Mouse (Mus musculus) cerebellum, adult 2 months (tissue): ENCODE results near the gene Pkhd1. TPM values are rescaled to one million over a fixed set of nuclear protein-coding genes. Genes with fewer than 3 reads are reported as not detected.

ENCODE experiments used
- DNase-seq, 2 experiments: peaks; one replicate each; pipeline ENCODE4 v3.0.0; 2021
- H3K27ac ChIP-seq: fragments of 200-500 bp; 2 replicates; pipeline ENCODE4 v1.5.1; 2012; ENCODE audit warnings: low read length, control low read depth, inconsistent platforms; ENCODE audit not compliant: insufficient read depth
- H3K27me3 ChIP-seq: fragments of 200-500 bp; 2 replicates; pipeline ENCODE4 v1.6.1; 2012; ENCODE audit warnings: inconsistent platforms, mild to moderate bottlenecking, low read length, moderate library complexity; ENCODE audit not compliant: control insufficient read depth, insufficient read depth
- H3K4me1 ChIP-seq: fragments of 200-500 bp; 2 replicates; pipeline ENCODE4 v1.6.1; 2011; ENCODE audit warnings: low read length; ENCODE audit not compliant: control insufficient read depth, insufficient read depth
- H3K4me3 ChIP-seq: fragments of 200-500 bp; replicated peaks from 2 replicates; pipeline ENCODE3; 2011; ENCODE audit warnings: mild to moderate bottlenecking, low read depth, low read length, control low read depth; ENCODE audit not compliant: insufficient read depth
- CTCF ChIP-seq: fragments of 200-500 bp; IDR thresholded peaks from 2 replicates; pipeline ENCODE4 v1.5.1; 2011; ENCODE audit warnings: low read depth, mild to moderate bottlenecking, control low read depth, low read length, moderate library complexity, borderline replicate concordance; ENCODE audit not compliant: insufficient read depth
- POLR2A ChIP-seq: fragments of 200-500 bp; IDR thresholded peaks from 2 replicates; pipeline ENCODE4 v1.6.1; 2011; ENCODE audit warnings: low read length, control low read depth, borderline replicate concordance; ENCODE audit not compliant: insufficient read depth
- WGBS: fragments of 180-500 bp; shearing (Covaris S2); methylation state at CpG from one replicate; pipeline ENCODE4 v1.1.7; 2018; 5-methylcytosine and 5-hydroxymethylcytosine counted together
- polyA plus RNA-seq: library from polyadenylated mRNA; depleted of rRNA; stranded (reverse); fragments of >200 nt; gene quantifications from 2 replicates; pipeline ENCODE4 v1.2.3, GENCODE M21; 2012

Pkhd1 gene
- polyA plus RNA-seq, 1 experiment = 0.02 TPM

DNA sequence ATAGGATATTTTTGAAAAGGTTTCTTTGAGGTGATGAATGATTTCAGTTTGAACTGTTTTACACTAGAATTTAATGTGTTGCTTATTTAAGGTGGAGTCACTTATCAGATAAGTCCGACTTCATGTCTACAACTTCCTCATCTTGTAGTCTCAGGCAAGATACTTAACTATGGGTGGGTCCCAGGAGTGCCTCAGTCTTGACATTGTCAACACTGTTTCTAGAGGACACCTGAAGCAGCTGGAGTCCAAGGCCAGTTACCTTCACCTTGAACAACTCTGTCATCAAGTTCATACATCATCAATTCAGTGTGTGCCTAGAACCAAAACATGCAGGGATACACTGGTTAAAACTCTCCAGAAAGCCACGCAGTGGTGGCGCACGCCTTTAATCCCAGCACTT is 5.5 kb upstream of the Pkhd1 start:
- Histone ChIP-seq H3K27ac (no peak overlapping the region), H3K4me1 (no peaks in the 10 kb centered on the region), H3K4me3 (no peak overlapping the region), H3K27me3 (no peaks in the 10 kb centered on the region)
- TF ChIP-seq CTCF (no peak), POLR2A (no peak)
- DNase-seq = no peak
- WGBS = 96% methylated on average over 4 of the region's 4 CpGs

DNA sequence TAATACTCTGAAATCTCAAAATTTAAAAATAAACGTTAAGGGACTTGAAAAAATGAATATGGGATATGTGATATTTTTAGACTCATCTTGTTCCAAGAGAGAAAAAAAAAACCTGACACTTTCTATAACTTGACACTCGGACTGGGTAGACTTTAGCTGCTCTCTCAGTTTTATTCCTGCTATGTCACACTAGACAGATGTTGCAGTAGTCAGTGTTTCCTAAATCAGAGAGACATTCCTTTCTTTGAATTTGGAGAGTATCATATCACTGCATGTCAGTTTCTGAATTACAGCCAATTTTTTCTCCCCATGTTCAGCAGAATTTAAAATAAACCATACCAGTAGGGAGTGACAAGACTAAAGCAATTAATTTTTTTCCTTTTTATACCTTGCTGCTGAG is 2.7 kb upstream of the Pkhd1 start:
- DNase-seq = no peak
- Histone ChIP-seq H3K27ac (no peak overlapping the region), H3K27me3 (no peaks in the 10 kb centered on the region), H3K4me3 (no peak overlapping the region), H3K4me1 (no peaks in the 10 kb centered on the region)
- TF ChIP-seq POLR2A (no peak), CTCF (no peak)
- 55% methylated on average over 2 of the region's 2 CpGs for WGBS

DNA sequence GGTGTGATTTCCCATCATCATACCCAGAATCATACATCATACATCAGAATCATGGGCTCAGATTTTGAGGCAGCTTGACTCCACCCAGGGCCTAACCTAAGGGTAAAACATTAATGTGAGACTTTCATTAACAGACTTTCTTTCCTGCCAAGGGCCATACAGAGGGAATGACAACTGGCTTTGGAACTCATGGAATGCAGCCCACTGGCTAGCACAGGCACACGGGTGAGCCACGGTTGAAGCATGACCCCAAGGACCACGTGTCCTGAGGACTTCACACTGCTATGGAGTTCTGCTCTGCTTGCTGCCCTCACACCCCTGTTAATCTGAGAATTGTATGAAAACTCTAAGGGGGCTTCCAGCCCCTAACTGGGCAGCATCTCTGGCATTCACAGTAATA is 1.5 kb upstream of the Pkhd1 start:
- 46% methylated on average over 3 of the region's 3 CpGs for WGBS
- no peaks in the 10 kb centered on the region for H3K27me3 ChIP-seq
- H3K27ac ChIP-seq = no peak overlapping the region
- no peak overlapping the region for H3K4me3 ChIP-seq
- no peaks in the 10 kb centered on the region for H3K4me1 ChIP-seq
- no peak for DNase-seq
- TF ChIP-seq POLR2A (no peak), CTCF (no peak)

DNA sequence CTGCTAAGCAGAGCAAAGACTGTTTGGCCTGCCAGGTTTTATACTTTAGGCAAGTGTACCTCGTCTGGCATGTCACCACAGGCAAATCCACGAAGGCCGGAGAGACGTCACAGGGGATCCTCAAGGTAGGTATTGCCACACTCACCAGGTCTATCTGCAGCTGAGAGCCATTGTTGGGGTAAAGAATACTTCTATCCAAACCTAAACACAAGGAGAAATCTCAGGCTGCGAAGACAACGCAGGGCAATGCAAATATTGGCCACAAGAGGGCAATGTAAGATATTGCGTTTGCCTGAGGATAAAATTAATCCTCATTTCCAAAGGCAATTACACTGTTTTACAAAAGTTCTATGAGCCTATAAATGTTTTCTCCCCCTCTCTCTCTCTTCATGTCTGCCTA is 5.2 kb downstream of the Pkhd1 start:
- no peaks in the 10 kb centered on the region for H3K4me1 ChIP-seq
- no peaks in the 10 kb centered on the region for H3K27me3 ChIP-seq
- H3K4me3 ChIP-seq = no peak overlapping the region
- WGBS = 32% methylated on average over 7 of the region's 7 CpGs
- H3K27ac ChIP-seq = no peak overlapping the region
- TF ChIP-seq CTCF = peak; percentile 49
- TF ChIP-seq POLR2A = no peak
- DNase-seq = peak; percentile 12 to 22

DNA sequence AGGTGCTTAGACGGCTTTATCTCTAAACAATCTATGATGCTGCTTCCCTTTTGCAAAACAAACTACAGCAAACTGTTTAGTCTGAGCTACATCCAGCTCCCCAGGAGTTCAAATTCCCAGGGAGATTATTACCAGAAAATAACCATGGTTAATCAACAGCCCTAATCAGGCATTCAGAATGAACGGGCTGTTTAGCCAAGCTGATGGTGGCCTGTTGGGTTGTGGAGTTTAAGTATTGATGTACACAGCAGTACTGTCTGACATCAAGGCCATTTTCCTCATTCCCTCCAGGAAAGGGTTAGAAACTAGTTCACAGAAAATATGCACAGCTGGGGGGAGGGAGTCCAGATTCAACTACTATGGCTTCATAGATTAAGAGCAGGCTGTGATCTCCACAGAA is 12.4 kb downstream of the Pkhd1 start:
- Histone ChIP-seq H3K27ac (no peak overlapping the region), H3K27me3 (no peaks in the 10 kb centered on the region), H3K4me1 (no peaks in the 10 kb centered on the region), H3K4me3 (no peak overlapping the region)
- 46% methylated on average over 2 of the region's 2 CpGs for WGBS
- no peak for TF ChIP-seq POLR2A
- TF ChIP-seq CTCF = no peak
- no peak for DNase-seq

DNA sequence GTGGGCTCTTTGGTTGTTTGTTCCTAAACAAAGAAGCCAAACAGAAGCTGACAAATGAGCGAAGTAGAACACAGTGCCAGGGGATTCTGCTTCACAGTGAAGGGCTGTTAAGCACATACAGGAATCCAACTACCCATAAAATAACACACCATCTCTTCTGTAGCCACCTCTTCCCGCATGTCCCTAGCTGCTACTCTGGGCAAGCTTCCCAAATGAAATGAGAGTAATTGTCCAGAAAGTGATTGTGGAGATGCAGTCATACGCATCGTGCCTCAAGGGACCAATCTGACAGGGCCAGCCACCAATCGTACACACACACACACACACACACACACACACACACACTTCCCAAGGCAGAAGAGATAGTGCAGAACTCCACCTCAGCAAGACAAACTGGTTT is 27.4 kb downstream of the Pkhd1 start:
- no peaks in the 10 kb centered on the region for H3K27me3 ChIP-seq
- no peak for DNase-seq
- TF ChIP-seq POLR2A (no peak), CTCF (no peak)
- WGBS = 6% methylated on average over 5 of the region's 5 CpGs
- H3K27ac ChIP-seq = no peak overlapping the region
- H3K4me1 ChIP-seq = no peaks in the 10 kb centered on the region
- no peak overlapping the region for H3K4me3 ChIP-seq

DNA sequence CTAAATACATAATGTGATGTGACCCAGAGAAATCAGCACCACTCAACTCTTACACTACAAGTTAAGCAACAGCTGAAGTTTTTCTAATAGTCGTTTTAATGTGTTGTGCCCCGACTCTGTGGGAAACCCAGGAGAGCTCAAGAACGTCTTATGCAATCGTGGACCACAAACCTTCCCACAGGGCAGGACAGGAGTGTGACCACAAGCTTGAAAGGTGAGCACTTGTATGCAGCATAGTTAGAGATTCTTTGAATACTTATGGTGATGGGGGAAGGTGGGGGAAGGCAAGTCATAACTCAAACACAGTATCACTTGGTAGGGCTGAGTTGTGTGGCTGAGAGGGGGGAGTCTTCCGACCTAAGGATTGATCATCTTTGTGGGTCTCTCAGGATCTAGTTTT is 46.4 kb downstream of the Pkhd1 start:
- DNase-seq = no peak
- H3K4me3 ChIP-seq = no peak overlapping the region
- no peaks in the 10 kb centered on the region for H3K4me1 ChIP-seq
- 84% methylated on average over 5 of the region's 5 CpGs for WGBS
- no peaks in the 10 kb centered on the region for H3K27me3 ChIP-seq
- TF ChIP-seq POLR2A (no peak), CTCF (no peak)
- H3K27ac ChIP-seq = no peak overlapping the region

DNA sequence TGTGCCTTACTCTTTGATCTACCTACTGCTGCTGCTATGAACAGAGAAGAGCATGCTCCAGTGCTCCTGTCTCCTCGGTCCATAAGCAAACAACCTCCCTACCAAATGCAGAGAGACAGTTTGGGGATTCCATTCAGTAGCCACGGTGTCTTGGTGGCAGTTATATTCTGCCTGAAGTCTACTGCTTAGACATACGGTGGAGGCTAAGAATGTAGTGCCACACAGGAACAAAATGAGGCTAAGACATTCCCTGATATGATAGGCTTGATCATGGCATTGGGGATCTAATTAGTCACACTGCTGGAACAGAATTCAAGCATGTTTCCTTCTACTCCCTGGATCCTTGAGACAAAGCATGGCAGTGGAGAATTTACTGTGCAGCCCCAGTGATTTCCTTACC is 48.4 kb downstream of the Pkhd1 start:
- WGBS = 11% methylated on average over 3 of the region's 3 CpGs
- Histone ChIP-seq H3K27me3 (no peaks in the 10 kb centered on the region), H3K4me1 (no peaks in the 10 kb centered on the region), H3K4me3 (no peak overlapping the region), H3K27ac (no peak overlapping the region)
- DNase-seq = no peak
- TF ChIP-seq CTCF (no peak), POLR2A (no peak)

DNA sequence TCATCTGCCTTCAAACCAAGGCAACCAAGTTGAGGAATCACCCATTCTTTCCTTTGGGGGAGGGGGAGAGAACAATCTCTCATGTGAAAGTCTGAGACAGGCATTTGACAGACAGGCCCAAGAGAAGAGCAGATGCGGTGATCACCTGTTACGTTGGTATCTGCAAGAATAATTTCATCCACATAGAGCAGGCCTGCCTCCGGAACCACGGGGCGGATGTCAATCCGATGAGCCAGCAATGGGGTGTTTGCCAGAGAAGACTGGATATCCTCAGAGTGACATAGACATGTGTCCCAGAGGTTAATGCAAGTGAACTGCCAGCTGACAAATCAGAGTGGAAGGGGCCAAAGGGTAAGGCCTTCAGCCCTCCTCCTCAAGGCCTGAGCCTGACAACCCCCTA is 59.4 kb downstream of the Pkhd1 start:
- 80% methylated on average over 6 of the region's 6 CpGs for whole genome bisulfite sequencing
- no peaks in the 10 kb centered on the region for H3K27me3 ChIP-seq
- TF ChIP-seq CTCF (no peak), POLR2A (no peak)
- DNase-seq = no peak
- no peak overlapping the region for H3K4me3 ChIP-seq
- H3K4me1 ChIP-seq = no peaks in the 10 kb centered on the region
- no peak overlapping the region for H3K27ac ChIP-seq
